Mouse (Mus musculus): ENCODE results near the gene Padi1. TPM values are rescaled to one million over a fixed set of nuclear protein-coding genes. Genes with fewer than 3 reads are reported as not detected.

Gene Padi1
- polyA plus RNA-seq, 1 experiment from 2014 or later = 0.20 TPM

- no peak overlapping the region for H3K9ac ChIP-seq
- 20% methylated on average over 8 of the region's 8 CpGs for WGBS
- no peaks in the 10 kb centered on the region for H3K9me3 ChIP-seq
- no peak overlapping the region for H3K4me3 ChIP-seq
- H3K27ac ChIP-seq = no peak overlapping the region
- ATAC-seq (ENCODE audit: insufficient number of reproducible peaks, low FRiP score, low TSS enrichment, low read depth) = no peak
- H3K36me3 ChIP-seq = no peaks in the 10 kb centered on the region
- no peak overlapping the region for H3K4me2 ChIP-seq
- peaks cover 8% of the 10 kb centered on the region; the same call in 1 of the 2 replicates for H3K27me3 ChIP-seq
- peaks cover 31% of the 10 kb centered on the region for H3K4me1 ChIP-seq
Measured at GRCm38 (mm10) chr4:140837879-140838278, 7.7 kb downstream of the Padi1 start.

DNA sequence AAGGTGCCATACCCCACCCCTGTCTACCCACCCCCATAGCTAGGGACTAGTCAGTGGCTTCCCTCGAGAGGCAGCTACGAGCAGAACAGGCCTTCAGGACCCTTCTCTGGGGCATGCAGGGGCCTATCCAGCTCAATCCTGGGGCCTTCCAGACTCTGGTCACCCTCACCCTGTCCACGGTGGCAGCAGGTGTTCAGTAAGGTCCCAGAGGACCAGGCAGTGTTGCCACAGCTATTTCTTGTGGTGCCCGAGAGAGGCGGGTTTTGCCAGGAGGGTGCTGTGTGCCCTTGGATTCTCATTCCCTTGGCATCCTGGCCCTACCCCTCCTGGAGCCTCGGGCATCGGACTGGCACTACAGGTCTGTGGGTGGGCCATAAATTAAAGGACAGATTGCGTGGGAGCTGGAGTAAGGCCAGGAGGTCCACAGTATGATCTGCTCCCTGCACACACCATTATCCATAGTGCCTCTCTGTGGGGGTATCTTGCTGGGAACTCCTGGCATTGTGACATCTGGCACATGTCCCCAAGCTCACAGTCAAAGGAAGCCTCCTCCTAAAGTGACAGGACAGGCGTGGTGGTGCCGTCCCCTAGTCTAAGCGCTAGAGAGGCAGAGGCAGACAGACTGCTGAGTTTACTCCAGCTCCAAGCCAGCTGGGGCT, 9.2 kb downstream of the Padi1 start:
- ATAC-seq (ENCODE audit: insufficient number of reproducible peaks, low FRiP score, low TSS enrichment, low read depth) = no peak
- Histone ChIP-seq H3K4me3 (no peak overlapping the region), H3K4me1 (peaks cover 31% of the 10 kb centered on the region), H3K4me2 (no peak overlapping the region), H3K9me3 (no peaks in the 10 kb centered on the region), H3K27me3 (peaks cover 8% of the 10 kb centered on the region; the same call in 1 of the 2 replicates), H3K27ac (no peak overlapping the region), H3K36me3 (no peaks in the 10 kb centered on the region), H3K9ac (no peak overlapping the region)
- 61% methylated on average over 11 of the region's 11 CpGs for WGBS

DNA sequence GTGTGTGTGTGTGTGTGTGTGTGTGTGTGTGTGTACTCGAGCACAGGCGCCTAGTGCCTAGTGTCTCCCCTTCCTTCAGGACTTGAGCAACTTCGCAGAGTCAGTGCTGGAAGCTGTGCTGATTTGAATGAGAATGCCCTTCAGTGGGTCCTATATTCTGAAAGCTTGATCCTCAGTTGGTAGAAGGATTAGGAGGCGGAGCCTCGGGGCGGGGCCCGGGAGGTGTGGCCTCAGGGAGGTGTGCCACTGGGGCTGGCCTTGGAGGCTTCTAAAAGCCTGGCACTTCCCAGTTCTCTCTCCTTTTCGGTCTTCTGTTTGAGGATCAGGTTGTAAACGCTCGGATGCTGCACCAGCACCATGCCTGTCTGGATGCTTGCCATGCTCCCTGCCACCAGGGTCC, 9.9 kb downstream of the Padi1 start:
- H3K9me3 ChIP-seq = no peaks in the 10 kb centered on the region
- WGBS = 8% methylated on average over 10 of the region's 10 CpGs
- peaks cover 31% of the 10 kb centered on the region for H3K4me1 ChIP-seq
- H3K9ac ChIP-seq = no peak overlapping the region
- no peak overlapping the region for H3K4me2 ChIP-seq
- no peaks in the 10 kb centered on the region for H3K36me3 ChIP-seq
- no peak overlapping the region for H3K27ac ChIP-seq
- peaks cover 8% of the 10 kb centered on the region; the same call in 1 of the 2 replicates for H3K27me3 ChIP-seq
- no peak for ATAC-seq (ENCODE audit: insufficient number of reproducible peaks, low FRiP score, low TSS enrichment, low read depth)
- H3K4me3 ChIP-seq = no peak overlapping the region

DNA sequence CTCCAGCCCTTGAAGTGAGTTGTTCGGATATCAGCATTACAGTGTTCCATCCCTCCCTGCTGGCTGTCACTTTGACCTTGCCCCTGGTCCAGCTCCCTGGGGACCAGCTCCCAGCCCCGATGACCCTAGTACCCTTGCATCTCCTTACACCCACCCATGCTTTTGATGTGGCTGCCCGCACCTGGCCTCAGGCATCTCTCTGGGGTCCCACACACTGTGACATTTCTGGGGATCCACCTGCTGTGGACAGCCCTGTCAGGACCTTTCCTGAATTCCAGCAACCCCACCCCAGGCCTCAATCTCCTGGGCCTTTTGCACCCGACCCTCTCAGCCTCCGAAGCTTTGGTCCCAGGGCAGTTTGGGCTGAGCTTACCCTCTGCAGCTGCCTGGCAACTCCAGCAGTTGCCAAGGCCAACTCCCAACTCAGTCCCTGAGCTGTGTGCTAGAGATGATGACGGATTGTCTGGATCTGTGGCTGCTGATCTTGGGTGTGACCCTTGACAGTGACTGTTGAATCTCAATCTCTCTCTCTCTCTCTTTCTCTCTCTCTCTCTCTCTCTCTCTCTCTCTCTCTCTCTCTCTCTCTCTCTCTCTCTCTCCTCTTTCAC, 11.1 kb downstream of the Padi1 start:
- 68% methylated on average over 6 of the region's 6 CpGs for WGBS
- no peak for ATAC-seq (ENCODE audit: insufficient number of reproducible peaks, low FRiP score, low TSS enrichment, low read depth)
- H3K27ac ChIP-seq = no peak overlapping the region
- peaks cover 8% of the 10 kb centered on the region; the same call in 1 of the 2 replicates for H3K27me3 ChIP-seq
- no peak overlapping the region for H3K9ac ChIP-seq
- H3K9me3 ChIP-seq = no peaks in the 10 kb centered on the region
- H3K36me3 ChIP-seq = no peaks in the 10 kb centered on the region
- peaks cover 31% of the 10 kb centered on the region for H3K4me1 ChIP-seq
- H3K4me2 ChIP-seq = no peak overlapping the region
- H3K4me3 ChIP-seq = no peak overlapping the region

DNA sequence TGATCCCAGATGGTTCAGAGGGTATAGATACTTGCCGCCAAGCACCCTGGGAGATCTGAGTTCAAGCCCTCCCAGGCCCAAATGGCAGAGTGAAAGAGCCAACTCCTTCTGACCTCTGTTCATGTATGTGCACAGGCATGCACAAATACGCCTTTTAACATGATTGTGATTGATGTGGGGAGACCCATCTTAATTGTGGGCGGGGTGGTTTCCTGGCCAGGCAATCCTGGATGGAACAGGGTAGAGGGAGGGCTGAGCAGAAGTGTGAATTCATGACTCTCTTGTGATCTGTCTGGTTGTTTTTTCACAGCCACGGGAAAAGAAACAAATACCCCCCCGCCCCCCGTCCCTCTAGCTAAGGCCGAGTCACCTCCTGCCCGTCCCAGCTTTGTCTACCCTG, 12.8 kb downstream of the Padi1 start:
- WGBS = 46% methylated on average over 8 of the region's 8 CpGs
- Histone ChIP-seq H3K4me2 (no peak overlapping the region), H3K27me3 (peaks cover 8% of the 10 kb centered on the region; the same call in 1 of the 2 replicates), H3K4me1 (peaks cover 28% of the 10 kb centered on the region), H3K4me3 (no peak overlapping the region), H3K27ac (no peak overlapping the region), H3K36me3 (no peaks in the 10 kb centered on the region), H3K9ac (no peak overlapping the region), H3K9me3 (no peaks in the 10 kb centered on the region)
- ATAC-seq (ENCODE audit: insufficient number of reproducible peaks, low FRiP score, low TSS enrichment, low read depth) = no peak

GRCm38 (mm10) chr4:140831808-140832207, 13.8 kb downstream of the Padi1 start:
- no peak overlapping the region for H3K9ac ChIP-seq
- H3K4me1 ChIP-seq = peaks cover 27% of the 10 kb centered on the region
- H3K9me3 ChIP-seq = no peaks in the 10 kb centered on the region
- no peak overlapping the region for H3K4me3 ChIP-seq
- H3K27me3 ChIP-seq = peaks cover 8% of the 10 kb centered on the region; the same call in 1 of the 2 replicates
- H3K27ac ChIP-seq = no peak overlapping the region
- no peaks in the 10 kb centered on the region for H3K36me3 ChIP-seq
- ATAC-seq (ENCODE audit: insufficient number of reproducible peaks, low FRiP score, low TSS enrichment, low read depth) = no peak
- H3K4me2 ChIP-seq = no peak overlapping the region
- 76% methylated on average over 4 of the region's 4 CpGs for WGBS

DNA sequence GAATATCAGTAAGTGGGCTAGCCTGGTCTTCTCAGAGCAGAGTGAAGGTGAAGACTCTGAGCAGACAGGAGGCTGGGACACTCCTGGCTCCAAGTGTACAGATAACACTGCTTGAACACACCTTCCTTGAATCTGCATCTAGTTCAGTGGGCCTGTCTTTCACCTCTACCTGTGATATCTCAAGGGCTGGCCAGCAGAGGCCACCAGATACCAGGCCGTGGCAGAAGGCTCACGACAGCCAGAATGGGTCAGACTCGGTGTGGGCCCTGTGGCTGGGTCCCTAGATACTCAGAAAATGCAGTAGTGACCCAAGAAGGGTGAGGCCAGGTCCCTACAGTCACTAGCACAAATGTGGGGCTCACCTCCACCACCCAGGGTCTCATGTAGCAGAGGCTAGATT, 18.3 kb downstream of the Padi1 start:
- Histone ChIP-seq H3K27ac (no peak overlapping the region), H3K9ac (no peak overlapping the region), H3K4me3 (no peak overlapping the region), H3K36me3 (no peaks in the 10 kb centered on the region), H3K4me2 (no peak overlapping the region), H3K4me1 (no peaks in the 10 kb centered on the region), H3K9me3 (0 out of 2 replicates have a peak, but pooled peaks cover 5% of the 10 kb centered on the region), H3K27me3 (no peaks in the 10 kb centered on the region)
- ATAC-seq (ENCODE audit: insufficient number of reproducible peaks, low FRiP score, low TSS enrichment, low read depth) = no peak
- 51% methylated on average over 3 of the region's 3 CpGs for WGBS

DNA sequence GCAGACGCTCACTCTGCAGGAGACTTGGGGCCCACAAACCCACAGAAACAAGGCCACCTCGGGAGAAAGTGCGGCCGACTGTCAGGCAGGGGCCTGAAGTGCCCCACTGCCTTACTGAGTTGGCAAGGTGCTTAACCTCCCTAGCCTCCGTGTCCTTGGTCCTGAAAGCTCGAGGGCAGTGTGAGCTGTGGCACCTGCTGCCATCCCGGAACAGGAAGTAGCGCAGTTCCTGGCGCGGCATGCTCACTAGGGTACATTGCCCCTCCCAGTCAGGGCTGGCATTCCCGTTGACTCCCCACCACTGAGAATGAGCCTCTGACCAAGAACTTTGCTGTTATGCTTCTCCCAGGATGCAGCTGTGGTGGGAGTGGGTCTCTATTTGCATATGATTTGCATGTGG, 19.6 kb downstream of the Padi1 start:
- no peaks in the 10 kb centered on the region for H3K4me1 ChIP-seq
- no peak overlapping the region for H3K4me3 ChIP-seq
- no peak overlapping the region for H3K9ac ChIP-seq
- no peak overlapping the region for H3K4me2 ChIP-seq
- ATAC-seq (ENCODE audit: insufficient number of reproducible peaks, low FRiP score, low TSS enrichment, low read depth) = no peak
- H3K27me3 ChIP-seq = no peaks in the 10 kb centered on the region
- H3K27ac ChIP-seq = no peak overlapping the region
- 0 out of 2 replicates have a peak, but pooled peaks cover 5% of the 10 kb centered on the region for H3K9me3 ChIP-seq
- H3K36me3 ChIP-seq = no peaks in the 10 kb centered on the region
- 57% methylated on average over 11 of the region's 11 CpGs for WGBS

- no peaks in the 10 kb centered on the region for H3K36me3 ChIP-seq
- no peak overlapping the region for H3K9ac ChIP-seq
- H3K4me1 ChIP-seq = no peaks in the 10 kb centered on the region
- WGBS = 78% methylated on average over 5 of the region's 5 CpGs
- no peak overlapping the region for H3K4me2 ChIP-seq
- H3K9me3 ChIP-seq = 0 out of 2 replicates have a peak, but pooled peaks cover 5% of the 10 kb centered on the region
- ATAC-seq (ENCODE audit: insufficient number of reproducible peaks, low FRiP score, low TSS enrichment, low read depth) = no peak
- H3K4me3 ChIP-seq = no peak overlapping the region
- H3K27ac ChIP-seq = no peak overlapping the region
- H3K27me3 ChIP-seq = no peaks in the 10 kb centered on the region
Measured at GRCm38 (mm10) chr4:140821988-140822387, 23.6 kb downstream of the Padi1 start.

- Histone ChIP-seq H3K4me2 (no peak overlapping the region), H3K9me3 (no peaks in the 10 kb centered on the region), H3K9ac (no peak overlapping the region), H3K4me1 (peaks cover 27% of the 10 kb centered on the region), H3K4me3 (no peak overlapping the region), H3K27me3 (no peaks in the 10 kb centered on the region), H3K36me3 (no peaks in the 10 kb centered on the region), H3K27ac (no peak overlapping the region)
- ATAC-seq (ENCODE audit: insufficient number of reproducible peaks, low FRiP score, low TSS enrichment, low read depth) = no peak
- 93% methylated on average over 8 of the region's 8 CpGs for WGBS
Measured at GRCm38 (mm10) chr4:140817413-140817812, 28.2 kb downstream of the Padi1 start.

DNA sequence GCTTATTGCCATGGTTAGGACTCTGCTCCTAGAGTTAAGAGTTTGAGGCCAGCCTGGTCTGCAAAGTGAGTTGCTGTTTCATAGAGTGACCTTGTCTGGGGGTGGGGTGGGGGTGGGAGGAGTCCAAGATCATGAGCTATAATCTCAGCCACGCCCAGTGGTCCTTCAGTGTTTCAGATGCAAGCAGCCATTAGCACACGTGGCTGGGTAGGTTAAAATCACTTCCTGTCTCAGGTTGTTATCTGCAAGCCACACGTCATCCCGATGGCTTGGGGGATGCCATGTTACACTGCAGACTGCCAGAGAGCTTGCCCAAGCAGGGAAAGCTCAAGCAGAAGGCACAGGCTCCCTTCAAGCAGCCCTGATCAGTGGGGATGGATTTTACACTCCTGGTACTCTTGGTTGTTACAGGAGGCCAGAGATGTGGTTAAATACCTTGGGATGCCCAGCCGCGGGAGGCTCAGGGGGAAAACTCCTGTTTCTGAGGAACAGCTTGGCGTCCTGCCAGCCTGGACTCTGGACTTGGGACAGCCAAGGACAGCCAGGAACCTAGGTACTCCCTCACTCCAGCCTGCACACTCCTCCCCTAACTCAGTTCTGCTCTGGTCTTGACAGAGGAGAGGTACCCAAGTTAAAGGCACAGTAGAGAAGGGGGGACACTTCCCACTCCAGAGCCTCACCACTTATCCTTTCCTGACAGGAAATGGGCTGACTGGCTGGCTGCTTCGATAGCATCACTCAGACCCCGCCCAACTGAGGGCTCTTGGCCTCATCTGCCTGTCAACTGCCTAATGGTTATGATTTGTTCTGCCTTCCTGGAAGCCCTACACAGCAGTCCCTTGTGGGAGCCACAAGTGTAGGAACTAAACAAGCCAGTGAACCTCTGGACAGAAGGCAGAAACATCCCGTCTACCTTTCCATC, 29.3 kb downstream of the Padi1 start:
- no peaks in the 10 kb centered on the region for H3K36me3 ChIP-seq
- H3K4me1 ChIP-seq = peaks cover 33% of the 10 kb centered on the region
- H3K4me2 ChIP-seq = no peak overlapping the region
- no peaks in the 10 kb centered on the region for H3K27me3 ChIP-seq
- H3K9me3 ChIP-seq = no peaks in the 10 kb centered on the region
- 35% methylated on average over 10 of the region's 10 CpGs for WGBS
- no peak for ATAC-seq (ENCODE audit: insufficient number of reproducible peaks, low FRiP score, low TSS enrichment, low read depth)
- no peak overlapping the region for H3K27ac ChIP-seq
- no peak overlapping the region for H3K4me3 ChIP-seq
- H3K9ac ChIP-seq = no peak overlapping the region

DNA sequence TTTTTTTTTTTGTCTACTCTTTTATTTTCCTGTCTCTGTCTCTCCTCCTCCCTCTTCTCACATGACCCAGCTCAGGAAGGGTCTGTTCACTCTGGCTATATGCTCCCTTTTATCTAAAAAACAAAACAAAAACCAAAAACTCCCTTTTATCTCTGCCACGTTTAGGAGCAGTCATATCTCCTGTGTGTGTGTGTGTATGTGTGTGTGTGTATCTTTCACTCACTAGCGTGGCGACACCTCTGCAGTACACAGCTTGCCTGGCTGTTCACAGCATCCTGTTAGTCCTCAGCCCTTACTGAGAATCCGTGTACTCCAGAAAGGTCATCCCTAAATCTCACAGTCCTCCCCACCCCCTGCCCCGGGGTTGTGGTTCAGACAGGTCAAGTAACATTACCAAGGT, 30.1 kb downstream of the Padi1 start:
- no peaks in the 10 kb centered on the region for H3K36me3 ChIP-seq
- H3K4me2 ChIP-seq = no peak overlapping the region
- no peak overlapping the region for H3K9ac ChIP-seq
- H3K9me3 ChIP-seq = no peaks in the 10 kb centered on the region
- no peak overlapping the region for H3K4me3 ChIP-seq
- no peak for ATAC-seq (ENCODE audit: insufficient number of reproducible peaks, low FRiP score, low TSS enrichment, low read depth)
- 68% methylated on average over 5 of the region's 5 CpGs for WGBS
- H3K27me3 ChIP-seq = no peaks in the 10 kb centered on the region
- H3K4me1 ChIP-seq = peaks cover 33% of the 10 kb centered on the region
- no peak overlapping the region for H3K27ac ChIP-seq

Data from limb, embryonic 15.5 days (tissue).